Mouse (Mus musculus): ENCODE results near the gene Cdc20b.

The Cdc20b gene

GRCm38 (mm10) chr13:113097011-113097410 is 62.1 kb downstream of the Cdc20b start:
- DNase-seq (ENCODE audit: low read depth) = no peak

GRCm38 (mm10) chr13:113098406-113098805 is 63.5 kb downstream of the Cdc20b start:
- no peak for DNase-seq (ENCODE audit: low read depth)

- no peak for DNase-seq (ENCODE audit: low read depth)
Observed at GRCm38 (mm10) chr13:113100879-113101278, 66.0 kb downstream of the Cdc20b start, which contains the start of gene Gzma. Gene Gzma (minus strand): TSS chr13:113100981.

- no peak for DNase-seq (ENCODE audit: low read depth)
Observed at GRCm38 (mm10) chr13:113101804-113102203, 66.9 kb downstream of the Cdc20b start.

GRCm38 (mm10) chr13:113104759-113105158 is 69.8 kb downstream of the Cdc20b start:
- DNase-seq (ENCODE audit: low read depth) = no peak

GRCm38 (mm10) chr13:113118977-113119376 is 84.1 kb downstream of the Cdc20b start:
- peak; percentile 57 for DNase-seq (ENCODE audit: low read depth)

GRCm38 (mm10) chr13:113120324-113121237 is 85.7 kb downstream of the Cdc20b start:
- no peak for DNase-seq (ENCODE audit: low read depth)

GRCm38 (mm10) chr13:113121326-113121725 is 86.4 kb downstream of the Cdc20b start:
- DNase-seq (ENCODE audit: low read depth) = no peak

- DNase-seq (ENCODE audit: low read depth) = no peak
Observed at GRCm38 (mm10) chr13:113129974-113130373, 95.1 kb downstream of the Cdc20b start.

GRCm38 (mm10) chr13:113139597-113139996 is 104.7 kb downstream of the Cdc20b start:
- no peak for DNase-seq (ENCODE audit: low read depth)

Data from fibroblast of lung, adult 2 months (primary cell).